Mouse (Mus musculus) cerebellum, postnatal 36 days (tissue): ENCODE measurements around the gene Xpo6.
A peak's percentile ranks its signal among the peaks of the same experiment; 100 is the strongest.

ENCODE experiments used
- DNase-seq, 2 experiments: peaks; one replicate each; pipeline ENCODE4 v3.0.0; 2021 to 2022; ENCODE audit warnings: mixed read lengths in 2 of 2

The Xpo6 gene

DNA sequence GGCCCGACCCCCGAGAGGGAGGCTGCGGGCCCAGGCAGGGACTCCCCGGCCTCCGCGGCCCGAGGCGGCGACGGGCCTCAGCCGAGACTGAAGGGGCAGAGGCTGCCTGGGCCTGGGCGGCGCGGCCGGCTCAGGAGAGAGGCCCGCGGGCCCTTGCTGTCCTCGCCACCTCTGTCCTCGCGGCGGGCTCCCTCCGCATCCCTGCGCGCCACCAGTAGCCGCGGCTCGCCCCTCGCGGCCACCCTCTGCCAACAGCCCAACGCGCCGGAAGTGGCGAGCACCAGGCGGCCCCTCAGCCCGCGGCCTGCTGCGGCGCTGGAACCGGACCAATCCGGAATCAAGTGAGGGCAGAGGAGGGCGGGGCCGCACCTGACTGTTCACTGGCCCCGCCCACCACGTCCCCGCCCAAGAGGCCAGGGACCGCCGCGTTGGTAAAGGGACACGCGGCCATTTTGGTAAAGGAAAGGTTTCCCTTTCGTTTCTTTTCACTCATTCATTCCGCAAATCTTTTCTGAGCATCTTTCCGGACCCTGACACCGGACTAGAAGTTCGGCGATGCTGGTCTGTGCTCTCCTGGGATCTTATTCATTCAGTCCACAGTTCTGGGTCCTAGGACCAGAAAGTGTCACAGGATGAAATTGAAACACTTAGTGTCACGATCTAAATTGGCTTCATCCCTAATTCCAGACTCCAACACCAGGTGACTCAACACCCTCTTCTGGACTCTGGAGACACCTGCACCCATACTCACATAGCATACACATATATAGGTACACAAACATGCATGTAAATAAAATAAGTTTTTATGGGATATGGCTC is at the start of gene Xpo6:
Xpo6 (minus strand) TSS at position 324 of the 819 bp plus-strand sequence.
- peak; percentile 96 to 98 for DNase-seq

GRCm38 (mm10) chr7:126249986-126250385 is 49.7 kb upstream of the Xpo6 start:
- DNase-seq: peak; percentile 61 to 66

DNA sequence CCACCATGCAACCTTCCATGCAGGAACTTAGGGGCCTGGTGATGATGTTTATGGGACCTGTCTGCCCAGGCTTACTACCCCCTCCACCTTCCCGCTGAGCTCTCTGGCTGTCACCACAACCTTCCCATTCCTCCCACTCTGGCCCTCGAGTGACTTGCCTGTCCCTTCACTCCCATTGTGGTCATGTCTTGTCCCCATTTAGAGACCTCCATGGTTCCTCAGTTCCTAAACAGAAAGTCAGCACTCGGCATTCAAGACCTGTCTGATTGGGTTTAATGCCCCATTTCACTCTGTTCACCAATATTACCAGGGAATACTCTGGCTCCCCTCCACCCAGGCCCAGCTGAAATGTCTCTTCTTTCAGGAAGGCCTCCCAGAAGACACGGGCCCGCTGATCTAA is 48.8 kb upstream of the Xpo6 start:
- peak in 1 of 2 experiments; percentile 22 for DNase-seq

- DNase-seq: peak; percentile 34 to 46
These were observed 48.4 kb upstream of the Xpo6 start for GRCm38 (mm10) chr7:126248641-126249141.

GRCm38 (mm10) chr7:126248088-126248487 is 47.8 kb upstream of the Xpo6 start:
- peak; percentile 71 to 77 for DNase-seq

GRCm38 (mm10) chr7:126244168-126244750 is 44.0 kb upstream of the Xpo6 start:
- peak in 1 of 2 experiments; percentile 36 for DNase-seq

GRCm38 (mm10) chr7:126240814-126241360 is 40.6 kb upstream of the Xpo6 start:
- DNase-seq: no peak

DNA sequence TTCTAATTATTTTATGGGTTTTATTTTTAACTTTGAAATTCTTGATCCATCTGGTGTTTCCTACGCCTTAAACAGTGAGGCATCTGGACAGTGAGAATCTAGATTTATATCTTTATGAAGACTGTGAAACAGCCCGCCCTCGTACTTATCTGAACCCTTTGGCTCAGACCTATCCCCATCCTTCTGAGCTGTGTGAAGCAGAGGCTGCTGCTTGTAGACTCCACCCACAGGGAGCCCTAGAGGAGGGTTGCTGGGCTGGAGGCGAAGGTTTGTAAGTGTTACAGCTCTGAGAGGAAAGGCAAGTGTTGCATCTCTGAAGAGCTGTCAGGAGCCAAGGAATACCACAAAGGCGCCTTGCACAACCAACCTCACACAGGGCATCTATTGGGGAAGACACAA is 36.5 kb upstream of the Xpo6 start:
- DNase-seq: no peak

DNA sequence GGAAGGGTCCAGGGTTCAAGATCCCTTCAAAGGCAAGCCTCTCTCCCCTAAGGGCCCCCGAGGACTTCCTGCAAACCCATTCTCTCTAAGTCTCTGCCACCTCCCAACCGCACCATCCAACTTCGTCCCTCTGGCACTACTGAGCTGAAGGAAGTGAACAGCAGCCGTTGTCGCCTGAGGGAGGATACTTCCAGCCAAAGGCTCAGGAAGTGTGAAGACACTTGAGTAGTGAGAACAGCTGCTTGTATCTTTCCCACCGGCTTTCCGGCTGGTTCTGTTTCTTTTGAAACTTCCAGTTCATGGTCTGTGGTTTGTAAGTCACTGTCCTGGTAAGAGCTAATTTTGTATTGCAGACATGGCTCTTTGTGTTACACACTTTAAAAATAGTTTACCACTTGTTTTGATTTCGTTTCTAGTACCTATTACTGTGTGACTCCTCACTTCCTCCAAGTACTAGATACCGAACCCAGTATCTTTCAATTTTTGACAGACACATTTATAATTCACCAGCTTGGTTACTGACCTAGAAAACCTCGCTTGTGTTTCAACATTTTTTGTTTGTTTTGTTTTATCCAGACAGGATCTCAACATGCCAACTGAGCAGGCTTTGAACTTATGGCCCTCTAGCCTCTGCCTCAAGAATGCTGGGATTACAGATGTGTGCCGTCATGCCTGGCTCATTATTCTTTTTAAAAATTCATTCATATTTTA is 35.9 kb upstream of the Xpo6 start:
- DNase-seq: no peak

GRCm38 (mm10) chr7:126234611-126235010 is 34.3 kb upstream of the Xpo6 start:
- no peak for DNase-seq

DNA sequence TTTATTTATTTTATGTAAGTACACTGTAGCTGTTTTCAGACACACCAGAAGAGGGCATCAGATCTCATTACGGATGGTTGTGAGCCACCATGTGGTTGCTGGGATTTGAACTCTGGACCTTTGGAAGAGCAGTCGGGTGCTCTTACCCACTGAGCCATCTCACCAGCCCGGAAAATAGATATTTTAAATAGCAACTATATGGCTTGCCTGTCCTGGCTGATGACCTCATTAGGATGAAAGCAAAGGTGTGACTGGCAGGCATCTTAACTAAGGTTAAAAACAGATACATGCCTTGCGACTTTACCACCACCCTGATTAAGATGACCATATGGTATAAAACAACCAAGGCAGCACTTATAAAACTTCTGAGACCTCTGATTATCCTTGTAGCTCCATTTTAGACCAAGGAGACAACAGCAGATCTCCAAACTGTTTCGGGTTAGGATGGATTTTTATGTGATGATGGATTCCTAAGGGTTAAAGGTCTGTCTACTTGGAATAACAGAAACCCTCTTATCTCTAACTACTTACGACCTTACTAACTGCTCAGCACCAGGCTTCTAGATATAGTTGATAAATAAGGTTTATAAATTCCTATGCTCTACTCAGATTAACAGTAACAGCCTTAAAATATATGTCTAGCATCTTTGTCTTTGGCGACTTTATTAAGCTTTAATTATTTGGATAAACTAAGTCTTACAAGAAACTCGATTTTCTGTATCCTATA is 32.2 kb upstream of the Xpo6 start:
- DNase-seq: no peak

GRCm38 (mm10) chr7:126230357-126231148 is 30.3 kb upstream of the Xpo6 start:
- no peak for DNase-seq

DNA sequence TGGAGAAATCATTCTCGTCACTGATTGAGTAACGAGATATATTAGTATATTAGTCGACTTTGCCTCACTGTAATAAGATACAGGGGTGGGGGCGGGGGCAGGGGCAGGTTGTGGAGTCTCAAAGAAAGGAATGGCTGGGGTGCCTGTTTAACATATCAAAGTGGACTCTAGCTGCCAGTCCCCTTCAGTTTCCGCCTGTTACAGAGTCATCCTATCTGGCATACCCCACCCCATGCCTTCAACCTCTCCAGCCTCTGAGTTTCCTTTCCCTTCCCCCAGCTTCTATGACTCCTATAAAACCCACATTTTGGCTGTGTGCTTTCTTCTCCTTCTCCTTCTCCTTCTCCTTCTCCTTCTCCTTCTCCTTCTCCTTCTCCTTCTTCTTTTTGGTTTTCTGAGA is 25.8 kb upstream of the Xpo6 start:
- no peak for DNase-seq

DNA sequence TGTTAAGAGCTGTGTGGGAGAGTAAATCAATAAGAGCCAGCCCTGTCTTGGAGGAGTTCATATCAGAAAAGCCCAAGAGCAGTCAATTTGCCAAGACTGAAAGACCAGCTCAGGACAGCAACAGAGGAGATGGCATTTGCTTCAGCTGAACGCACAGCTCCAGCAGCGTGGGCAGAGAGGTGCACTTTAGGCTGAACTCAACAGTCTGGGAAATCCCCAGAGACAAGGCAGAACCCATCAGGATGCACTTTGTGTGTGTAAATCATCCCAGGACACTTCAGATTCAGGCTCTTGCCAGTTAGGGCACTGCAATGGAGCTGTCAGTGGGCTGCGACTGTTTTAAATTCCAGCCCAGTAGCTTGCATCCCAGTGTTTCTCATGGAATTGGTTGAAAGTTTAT is 22.5 kb upstream of the Xpo6 start:
- no peak for DNase-seq

DNA sequence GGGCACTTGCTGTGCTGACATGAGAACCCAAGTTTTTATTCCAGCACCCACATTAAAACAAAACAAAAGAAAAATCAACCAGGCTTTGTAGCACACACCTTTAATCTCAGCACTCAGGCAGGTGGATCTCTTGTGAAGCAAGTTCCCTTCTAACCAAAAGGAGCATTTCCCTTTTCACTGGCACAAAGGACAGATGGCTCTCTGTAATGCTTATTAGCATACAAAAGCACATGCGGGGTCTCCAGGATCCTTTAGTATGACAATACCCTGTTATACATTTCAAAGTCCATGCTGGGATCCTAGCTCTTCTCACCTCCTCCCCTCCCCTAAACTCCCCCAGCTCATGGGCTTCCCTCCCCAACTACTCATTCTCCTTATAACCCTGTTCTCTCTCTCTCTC is 20.3 kb upstream of the Xpo6 start:
- DNase-seq: no peak

- no peak for DNase-seq
These were observed 18.0 kb upstream of the Xpo6 start for GRCm38 (mm10) chr7:126218311-126218710.

DNA sequence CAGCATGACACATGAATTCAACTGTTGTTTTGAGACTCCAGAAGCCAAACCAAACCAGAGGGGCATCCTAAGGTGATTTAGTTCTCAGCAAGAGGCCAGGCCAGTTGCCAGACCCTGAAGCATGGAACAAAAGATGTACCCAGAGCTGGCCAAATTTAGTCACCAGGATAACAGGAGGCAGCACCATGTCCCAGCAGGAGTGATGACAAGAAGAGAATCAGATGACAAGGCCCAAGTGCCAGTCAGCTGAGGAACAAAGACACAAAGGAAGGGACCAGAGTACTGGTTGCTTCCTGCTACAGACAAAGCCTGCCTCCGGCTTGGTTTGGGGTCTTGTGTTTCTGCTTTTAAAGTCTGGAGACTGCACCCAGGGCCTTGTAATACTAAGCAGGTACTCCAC is 16.6 kb upstream of the Xpo6 start:
- peak; percentile 81 to 87 for DNase-seq

DNA sequence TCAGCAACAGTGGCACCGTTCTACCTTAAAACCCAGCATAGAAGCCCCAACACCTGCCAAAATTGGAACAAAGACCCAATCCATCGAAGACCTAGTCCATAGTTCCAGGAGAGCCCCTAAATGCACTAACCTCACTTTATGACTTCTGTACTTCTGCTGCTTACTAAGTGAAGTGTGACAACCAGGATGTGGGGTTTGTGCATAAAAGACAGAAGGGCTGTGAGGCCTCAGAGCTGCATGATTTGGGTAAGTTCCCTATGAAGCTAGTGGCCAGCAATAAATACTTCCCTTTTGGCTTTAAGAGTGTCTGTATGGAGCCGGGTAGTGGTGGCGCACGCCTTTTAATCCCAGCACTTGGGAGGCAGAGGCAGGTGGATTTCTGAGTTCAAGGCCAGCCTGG is 10.6 kb upstream of the Xpo6 start:
- DNase-seq: no peak

DNA sequence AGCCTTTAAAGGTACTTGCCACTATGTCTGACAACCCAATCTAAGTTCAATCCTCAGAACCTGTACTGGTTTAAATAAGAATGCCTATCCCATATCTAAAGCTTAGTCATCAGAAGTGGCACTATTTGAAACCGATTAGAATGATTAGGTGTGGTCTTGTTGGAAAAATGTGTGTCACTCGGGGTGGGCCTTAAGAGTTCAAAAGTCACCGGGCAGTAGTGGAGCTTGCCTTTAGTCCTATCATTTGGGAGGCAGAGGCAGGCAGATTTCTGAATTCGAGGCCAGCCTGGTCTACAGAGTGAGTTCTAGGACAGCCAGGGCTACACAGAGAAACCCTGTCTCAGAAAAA is 670 bp upstream of the Xpo6 start:
- DNase-seq: no peak

GRCm38 (mm10) chr7:126199691-126200102 is 604 bp downstream of the Xpo6 start:
- DNase-seq: peak; percentile 41 to 48

DNA sequence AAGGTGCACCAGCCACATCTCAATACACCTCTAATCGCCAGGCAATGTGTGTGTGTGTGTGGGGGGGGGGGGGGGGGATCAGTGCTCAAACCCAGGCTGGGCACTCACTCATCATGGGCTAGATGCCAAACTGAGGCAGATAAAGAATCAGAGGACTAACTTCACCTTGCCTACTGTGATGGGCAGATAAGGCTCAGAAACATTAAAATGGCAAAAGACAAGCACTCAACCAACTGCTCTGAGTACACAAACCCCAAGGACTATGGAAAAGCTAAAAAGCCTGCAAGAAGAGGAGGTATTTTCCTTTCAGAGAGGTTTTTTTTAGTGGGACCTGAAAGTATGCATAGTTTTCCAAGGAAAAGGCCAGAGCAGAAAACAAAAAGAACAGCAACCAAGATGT is 1.4 kb downstream of the Xpo6 start:
- DNase-seq: peak in 1 of 2 experiments; percentile 22

DNA sequence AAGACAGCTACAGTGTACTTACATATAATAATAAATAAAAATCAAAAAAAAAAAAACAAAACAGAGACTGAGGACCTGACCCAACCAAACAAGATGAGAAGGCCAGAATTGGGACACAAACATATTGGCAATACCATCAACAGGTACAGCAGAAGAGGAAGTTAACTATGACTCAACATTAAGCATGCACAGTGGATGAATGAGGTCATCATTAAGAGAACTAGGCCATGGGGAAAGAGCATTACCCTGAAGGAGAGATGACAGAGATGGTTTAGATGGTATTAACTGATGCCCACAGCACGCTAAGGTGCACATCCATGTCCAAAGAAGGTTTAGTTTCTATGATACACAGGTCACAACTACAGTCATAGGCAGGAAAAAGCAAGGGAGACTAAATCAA is 6.1 kb downstream of the Xpo6 start:
- no peak for DNase-seq
